Mouse (Mus musculus) 416B (cell line): ENCODE data around the gene Tbxas1.

Source experiments
- DNase-seq: peaks from one replicate; pipeline ENCODE4 v3.0.0; 2011; ENCODE audit warnings: low read depth

The Tbxas1 gene

GRCm38 (mm10) chr6:38923450-38923849 is 48.2 kb downstream of the Tbxas1 start:
- DNase-seq: no peak

DNA sequence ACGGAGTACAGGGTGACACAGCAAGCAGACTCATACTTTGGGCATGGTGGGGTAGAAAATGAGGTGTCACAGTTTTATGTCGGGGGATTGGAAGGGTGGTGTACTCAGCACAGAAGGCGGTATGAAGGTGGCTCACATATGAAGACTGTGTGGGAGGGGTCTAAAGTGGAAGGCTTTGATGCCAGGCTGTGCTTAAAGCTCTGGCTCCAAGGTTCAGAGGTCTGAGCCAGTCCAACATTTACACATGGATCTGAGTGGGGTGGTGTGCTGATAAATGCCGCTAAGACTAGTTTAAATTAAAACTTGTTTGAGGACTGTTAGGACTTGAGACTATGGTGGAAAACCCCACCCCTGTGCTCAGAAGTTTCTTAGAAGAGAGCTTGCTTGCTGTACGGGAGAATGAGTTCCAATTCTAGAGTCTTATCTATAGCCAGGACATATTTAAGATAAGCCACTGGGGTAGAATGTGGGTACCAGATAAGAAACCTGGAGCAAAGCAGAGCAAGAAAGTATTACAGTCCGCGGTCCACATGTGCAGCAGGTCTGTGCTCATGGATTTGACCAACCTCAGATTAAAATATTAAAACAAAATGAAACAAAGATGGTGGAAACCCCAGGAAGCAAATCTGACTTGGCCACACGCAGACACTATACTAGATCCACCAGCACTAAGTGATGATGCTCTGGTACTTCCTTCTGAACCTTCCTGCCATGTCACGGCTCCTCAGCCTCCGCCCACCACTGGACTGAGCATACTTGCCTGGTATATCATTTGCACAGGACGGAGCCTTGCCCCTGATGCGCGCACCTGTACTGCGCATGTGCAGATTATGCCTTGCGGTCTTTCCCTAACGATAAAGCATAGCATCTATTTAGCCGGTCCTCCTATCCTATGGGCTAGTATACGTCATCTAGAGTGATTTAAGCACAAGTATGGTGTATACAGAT is 48.9 kb downstream of the Tbxas1 start:
- peak; percentile 74 for DNase-seq

GRCm38 (mm10) chr6:38925719-38926118 is 50.5 kb downstream of the Tbxas1 start:
- DNase-seq: no peak

GRCm38 (mm10) chr6:38926135-38926962 is 51.1 kb downstream of the Tbxas1 start:
- DNase-seq: no peak

DNA sequence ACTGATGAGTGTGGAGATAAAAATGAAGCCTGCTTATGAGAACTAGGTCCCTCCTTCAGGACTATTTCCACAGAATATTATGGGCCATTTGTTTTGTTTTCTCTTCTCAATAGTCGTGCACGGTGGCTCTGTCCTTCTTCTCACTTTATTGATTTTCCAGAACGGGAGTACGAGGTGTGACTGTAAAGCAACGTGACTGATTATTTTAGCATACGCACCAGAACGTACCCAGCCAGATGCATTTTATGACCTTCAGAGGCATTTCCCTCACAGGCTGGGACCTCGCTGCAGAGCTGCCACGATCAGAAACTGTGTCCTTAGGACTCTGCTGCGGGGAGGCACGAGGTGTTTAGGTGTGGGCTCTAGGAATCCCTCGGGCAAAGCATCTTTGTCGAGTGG is 51.8 kb downstream of the Tbxas1 start:
- DNase-seq: no peak

- no peak for DNase-seq
Measured at GRCm38 (mm10) chr6:38928489-38928888, 53.3 kb downstream of the Tbxas1 start.

GRCm38 (mm10) chr6:38936009-38936408 is 60.8 kb downstream of the Tbxas1 start:
- no peak for DNase-seq

DNA sequence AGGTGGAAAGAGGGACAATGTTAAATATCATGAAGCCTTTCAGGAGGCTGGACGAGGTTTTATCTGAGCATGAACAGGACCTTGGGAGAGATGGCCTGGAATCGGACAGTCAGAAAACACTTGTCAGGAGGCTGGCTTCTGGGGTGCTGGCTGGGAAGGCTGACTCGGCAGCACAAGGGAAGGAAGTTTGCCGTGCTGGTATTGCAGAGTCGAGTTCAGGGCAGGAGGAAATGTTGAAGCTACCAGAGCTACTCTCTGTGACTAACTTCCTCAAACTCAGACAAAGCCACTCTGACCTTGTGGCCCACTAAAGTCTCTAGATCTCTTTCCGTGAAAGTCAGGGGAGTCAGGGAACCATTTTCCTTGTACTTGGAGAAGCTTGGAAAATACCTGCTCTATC is 63.2 kb downstream of the Tbxas1 start:
- peak; percentile 71 for DNase-seq

DNA sequence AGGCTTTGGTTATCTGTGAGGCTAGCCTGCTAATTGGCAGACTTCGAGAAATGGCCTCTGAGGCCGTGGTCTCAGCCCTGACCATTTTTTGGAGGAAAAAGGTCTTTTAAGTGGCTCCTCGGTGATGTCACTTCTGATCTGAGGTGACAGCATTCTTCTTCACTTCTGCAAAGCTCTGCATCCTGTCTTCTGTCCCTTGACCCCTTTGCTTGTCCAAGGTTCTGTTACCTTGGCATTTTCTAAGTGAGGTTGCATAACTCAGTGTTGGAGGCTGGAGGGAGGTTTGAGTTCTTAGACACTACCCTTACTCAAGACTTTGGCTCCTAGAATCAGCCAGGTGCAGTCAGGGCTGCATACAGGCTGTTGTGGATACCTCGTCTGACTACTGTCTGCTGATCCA is 63.9 kb downstream of the Tbxas1 start:
- no peak for DNase-seq

DNA sequence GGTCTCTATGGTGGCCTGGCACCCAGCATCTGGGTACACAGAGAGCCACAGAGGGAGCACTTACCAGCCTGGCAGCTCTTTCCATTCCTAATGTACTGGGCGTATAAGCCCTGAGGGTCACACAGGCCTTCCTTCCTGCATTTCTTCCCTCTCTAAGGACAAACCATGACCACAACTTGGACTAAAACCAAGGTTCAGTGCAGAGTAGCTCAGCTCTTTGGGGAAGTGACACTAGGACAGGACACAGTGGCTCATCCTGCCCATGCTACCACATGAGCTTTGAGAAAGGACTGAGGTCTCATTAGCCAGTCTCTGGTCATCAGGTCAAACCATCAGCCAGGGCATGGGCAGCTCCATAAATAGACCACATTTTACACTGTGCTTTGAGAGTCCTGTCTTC is 65.8 kb downstream of the Tbxas1 start:
- DNase-seq: peak; percentile 94

DNA sequence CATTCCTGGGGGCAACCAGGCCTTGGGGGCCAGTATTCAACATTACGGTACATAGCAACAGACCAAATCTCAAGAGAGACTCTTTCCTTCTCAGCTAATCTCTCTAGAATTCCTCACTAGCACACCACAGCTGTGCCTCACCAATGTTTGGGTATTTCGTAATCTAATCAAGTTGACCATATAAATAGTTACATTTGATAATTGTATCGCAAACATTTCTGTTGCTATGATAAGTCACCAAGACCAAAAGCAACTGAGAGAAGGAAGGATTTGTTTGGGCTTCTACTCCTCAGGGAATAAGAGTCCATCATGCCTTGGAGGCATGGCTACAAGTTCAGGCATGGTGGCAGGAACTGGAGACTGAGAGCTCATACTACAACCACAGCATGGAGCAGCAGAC is 67.6 kb downstream of the Tbxas1 start:
- DNase-seq: no peak

GRCm38 (mm10) chr6:38944392-38944791 is 69.2 kb downstream of the Tbxas1 start:
- DNase-seq: no peak

- DNase-seq: no peak
Measured at GRCm38 (mm10) chr6:38944826-38945225, 69.6 kb downstream of the Tbxas1 start.

GRCm38 (mm10) chr6:38945681-38946080 is 70.5 kb downstream of the Tbxas1 start:
- no peak for DNase-seq

- DNase-seq: no peak
Measured at GRCm38 (mm10) chr6:38947282-38947681, 72.1 kb downstream of the Tbxas1 start.

- peak; percentile 85 for DNase-seq
Measured at GRCm38 (mm10) chr6:38949683-38950161, 74.5 kb downstream of the Tbxas1 start.

- DNase-seq: peak; percentile 93
Measured at GRCm38 (mm10) chr6:38950341-38950740, 75.1 kb downstream of the Tbxas1 start.

GRCm38 (mm10) chr6:38950838-38951237 is 75.6 kb downstream of the Tbxas1 start:
- no peak for DNase-seq

- no peak for DNase-seq
Measured at GRCm38 (mm10) chr6:38956641-38957040, 81.4 kb downstream of the Tbxas1 start.

GRCm38 (mm10) chr6:38957246-38957645 is 82.0 kb downstream of the Tbxas1 start:
- DNase-seq: no peak

DNA sequence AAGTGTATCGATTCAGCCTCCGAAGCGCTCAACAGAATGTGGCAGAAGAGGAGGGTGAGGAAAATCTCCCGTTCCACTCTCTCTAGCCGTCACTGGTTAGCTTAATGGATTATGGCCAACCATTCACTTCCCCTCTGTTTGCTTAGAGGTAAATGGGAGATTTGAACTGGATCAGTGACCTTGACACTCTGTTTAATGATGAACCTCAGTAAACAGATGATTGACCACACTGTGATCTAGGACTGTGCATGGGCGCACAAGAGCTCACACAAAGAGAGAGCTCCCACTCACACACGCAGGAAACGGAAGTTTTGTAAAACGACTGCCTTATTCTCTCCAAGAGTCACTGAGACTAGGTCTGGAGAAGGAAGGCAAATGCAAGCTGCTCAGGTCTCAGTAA is 84.3 kb downstream of the Tbxas1 start:
- DNase-seq: no peak

DNA sequence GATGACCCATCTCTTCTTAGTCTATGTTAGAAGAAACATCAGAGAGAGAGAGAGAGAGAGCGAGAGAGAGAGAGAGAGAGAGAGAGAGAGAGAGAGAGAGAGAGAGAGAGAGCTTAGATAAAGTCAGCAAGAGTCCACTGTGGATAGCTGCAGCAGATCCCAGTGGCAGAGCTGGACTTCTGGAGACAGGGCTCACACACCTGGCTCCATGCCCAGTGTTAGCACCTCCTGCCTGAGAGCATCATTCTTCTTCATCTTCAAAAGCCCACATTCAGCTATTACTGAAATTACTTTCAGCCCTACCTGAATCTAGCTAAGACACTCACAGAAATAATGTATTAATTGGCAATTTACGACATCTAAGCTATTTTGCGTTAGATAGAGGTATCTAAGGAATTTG is 85.2 kb downstream of the Tbxas1 start:
- DNase-seq: no peak
